Mouse (Mus musculus): Measurements from ENCODE around the gene Rnaseh2a. TPM values are rescaled to one million over a fixed set of nuclear protein-coding genes. Genes with fewer than 3 reads are reported as not detected.
A peak's percentile ranks its signal among the peaks of the same experiment; 100 is the strongest.

Gene Rnaseh2a
- polyA plus RNA-seq, 1 experiment from 2014 or later: 108 TPM

- H3K36me3 ChIP-seq (ENCODE audit: control insufficient read depth, insufficient read depth, low read length): no peaks in the 10 kb centered on the region
- H3K9me3 ChIP-seq (replicated peaks; ENCODE audit: control insufficient read depth, low read length): no peaks in the 10 kb centered on the region
- ATAC-seq (ENCODE audit: insufficient read depth, low FRiP score): no peak
- no peak overlapping the region for H3K27ac ChIP-seq (ENCODE audit: low read length)
- H3K27me3 ChIP-seq (ENCODE audit: control insufficient read depth, insufficient read depth, low read length): no peaks in the 10 kb centered on the region
- no peak overlapping the region for H3K4me3 ChIP-seq (replicated peaks; ENCODE audit: low read length)
- H3K9ac ChIP-seq (ENCODE audit: low read length): no peak overlapping the region
- H3K4me1 ChIP-seq (ENCODE audit: control insufficient read depth, insufficient read depth, low read length): peaks cover 5% of the 10 kb centered on the region; the same call in 1 of the 2 replicates
- WGBS: 84% methylated on average over 5 of the region's 5 CpGs
- H3K4me2 ChIP-seq (ENCODE audit: low read depth, low read length): no peak overlapping the region
Observed at GRCm38 (mm10) chr8:84996978-84997377, 27.4 kb upstream of the Rnaseh2a start.

GRCm38 (mm10) chr8:84995680-84996079 lies 26.1 kb upstream of the Rnaseh2a start:
- Histone ChIP-seq H3K9me3 (replicated peaks; ENCODE audit: control insufficient read depth, low read length) (no peaks in the 10 kb centered on the region), H3K4me1 (ENCODE audit: control insufficient read depth, insufficient read depth, low read length) (peaks cover 9% of the 10 kb centered on the region; the same call in 1 of the 2 replicates), H3K4me3 (replicated peaks; ENCODE audit: low read length) (no peak overlapping the region), H3K27me3 (ENCODE audit: control insufficient read depth, insufficient read depth, low read length) (no peaks in the 10 kb centered on the region), H3K36me3 (ENCODE audit: control insufficient read depth, insufficient read depth, low read length) (no peaks in the 10 kb centered on the region), H3K27ac (ENCODE audit: low read length) (no peak overlapping the region), H3K9ac (ENCODE audit: low read length) (no peak overlapping the region), H3K4me2 (ENCODE audit: low read depth, low read length) (no peak overlapping the region)
- 42% methylated on average over 25 of the region's 25 CpGs for WGBS
- no peak for ATAC-seq (ENCODE audit: insufficient read depth, low FRiP score)

- Histone ChIP-seq H3K36me3 (ENCODE audit: control insufficient read depth, insufficient read depth, low read length) (no peaks in the 10 kb centered on the region), H3K4me2 (ENCODE audit: low read depth, low read length) (no peak overlapping the region), H3K4me1 (ENCODE audit: control insufficient read depth, insufficient read depth, low read length) (peaks cover 13% of the 10 kb centered on the region), H3K9me3 (replicated peaks; ENCODE audit: control insufficient read depth, low read length) (no peaks in the 10 kb centered on the region), H3K27ac (ENCODE audit: low read length) (no peak overlapping the region), H3K9ac (ENCODE audit: low read length) (no peak overlapping the region), H3K27me3 (ENCODE audit: control insufficient read depth, insufficient read depth, low read length) (no peaks in the 10 kb centered on the region), H3K4me3 (replicated peaks; ENCODE audit: low read length) (no peak overlapping the region)
- 88% methylated on average over 9 of the region's 9 CpGs for WGBS
- no peak for ATAC-seq (ENCODE audit: insufficient read depth, low FRiP score)
Observed at GRCm38 (mm10) chr8:84994375-84994774, 24.8 kb upstream of the Rnaseh2a start.

- peaks cover 18% of the 10 kb centered on the region for H3K4me1 ChIP-seq (ENCODE audit: control insufficient read depth, insufficient read depth, low read length)
- H3K9me3 ChIP-seq (replicated peaks; ENCODE audit: control insufficient read depth, low read length): no peaks in the 10 kb centered on the region
- peak; percentile 84 for ATAC-seq (ENCODE audit: insufficient read depth, low FRiP score)
- H3K4me3 ChIP-seq (replicated peaks; ENCODE audit: low read length): peak overlapping the region; percentile 62
- H3K4me2 ChIP-seq (ENCODE audit: low read depth, low read length): peak overlapping the region; percentile 89
- H3K36me3 ChIP-seq (ENCODE audit: control insufficient read depth, insufficient read depth, low read length): no peaks in the 10 kb centered on the region
- H3K27me3 ChIP-seq (ENCODE audit: control insufficient read depth, insufficient read depth, low read length): no peaks in the 10 kb centered on the region
- H3K9ac ChIP-seq (ENCODE audit: low read length): peak overlapping the region; percentile 84
- H3K27ac ChIP-seq (ENCODE audit: low read length): peak overlapping the region; percentile 95
- 3% methylated on average over 15 of the region's 15 CpGs for WGBS
Observed at GRCm38 (mm10) chr8:84990836-84991235, 21.3 kb upstream of the Rnaseh2a start.

GRCm38 (mm10) chr8:84990349-84990748 lies 20.8 kb upstream of the Rnaseh2a start, which contains the start of gene Hook2:
Gene Hook2 (plus strand): TSS chr8:84990603.
- WGBS: under 1% methylated on average over 28 of the region's 28 CpGs

GRCm38 (mm10) chr8:84989810-84990209 lies 20.2 kb upstream of the Rnaseh2a start:
- H3K9me3 ChIP-seq (replicated peaks; ENCODE audit: control insufficient read depth, low read length): no peaks in the 10 kb centered on the region
- 0% methylated on average over 15 of the region's 15 CpGs for WGBS
- peak overlapping the region; percentile 62 for H3K4me3 ChIP-seq (replicated peaks; ENCODE audit: low read length)
- H3K9ac ChIP-seq (ENCODE audit: low read length): peak overlapping the region; percentile 76
- no peaks in the 10 kb centered on the region for H3K27me3 ChIP-seq (ENCODE audit: control insufficient read depth, insufficient read depth, low read length)
- H3K36me3 ChIP-seq (ENCODE audit: control insufficient read depth, insufficient read depth, low read length): no peaks in the 10 kb centered on the region
- H3K4me2 ChIP-seq (ENCODE audit: low read depth, low read length): peak overlapping the region; percentile 89
- H3K4me1 ChIP-seq (ENCODE audit: control insufficient read depth, insufficient read depth, low read length): peaks cover 22% of the 10 kb centered on the region
- peak overlapping the region; percentile 87 for H3K27ac ChIP-seq (ENCODE audit: low read length)
- peak; percentile 31 for ATAC-seq (ENCODE audit: insufficient read depth, low FRiP score)

More at GRCm38 (mm10) chr8:84990349-84990748, 20.8 kb upstream of the Rnaseh2a start, which contains the start of gene Hook2:
- Histone ChIP-seq H3K4me3 (replicated peaks; ENCODE audit: low read length) (peak within 1 kb of the TSS; percentile 62), H3K27ac (ENCODE audit: low read length) (peak within 1 kb of the TSS; percentile 95), H3K27me3 (ENCODE audit: control insufficient read depth, insufficient read depth, low read length) (no peaks in the 10 kb centered on the region), H3K36me3 (ENCODE audit: control insufficient read depth, insufficient read depth, low read length) (no peaks in the 10 kb centered on the region), H3K4me1 (ENCODE audit: control insufficient read depth, insufficient read depth, low read length) (peaks cover 16% of the 10 kb centered on the region), H3K4me2 (ENCODE audit: low read depth, low read length) (peak within 1 kb of the TSS; percentile 89), H3K9ac (ENCODE audit: low read length) (peak within 1 kb of the TSS; percentile 84), H3K9me3 (replicated peaks; ENCODE audit: control insufficient read depth, low read length) (no peaks in the 10 kb centered on the region)
- ATAC-seq (ENCODE audit: insufficient read depth, low FRiP score): peak; percentile 92

- 11% methylated on average over 15 of the region's 15 CpGs for WGBS
- Histone ChIP-seq H3K4me3 (replicated peaks; ENCODE audit: low read length) (peak overlapping the region; percentile 62), H3K27me3 (ENCODE audit: control insufficient read depth, insufficient read depth, low read length) (no peaks in the 10 kb centered on the region), H3K9ac (ENCODE audit: low read length) (peak overlapping the region; percentile 61), H3K4me1 (ENCODE audit: control insufficient read depth, insufficient read depth, low read length) (peaks cover 27% of the 10 kb centered on the region), H3K27ac (ENCODE audit: low read length) (peak overlapping the region; percentile 87), H3K9me3 (replicated peaks; ENCODE audit: control insufficient read depth, low read length) (no peaks in the 10 kb centered on the region), H3K36me3 (ENCODE audit: control insufficient read depth, insufficient read depth, low read length) (no peaks in the 10 kb centered on the region), H3K4me2 (ENCODE audit: low read depth, low read length) (peak overlapping the region; percentile 89)
- ATAC-seq (ENCODE audit: insufficient read depth, low FRiP score): no peak
Observed at GRCm38 (mm10) chr8:84989311-84989731, 19.8 kb upstream of the Rnaseh2a start.

- H3K27me3 ChIP-seq (ENCODE audit: control insufficient read depth, insufficient read depth, low read length): no peaks in the 10 kb centered on the region
- H3K4me3 ChIP-seq (replicated peaks; ENCODE audit: low read length): no peak overlapping the region
- H3K27ac ChIP-seq (ENCODE audit: low read length): no peak overlapping the region
- H3K9me3 ChIP-seq (replicated peaks; ENCODE audit: control insufficient read depth, low read length): no peaks in the 10 kb centered on the region
- ATAC-seq (ENCODE audit: insufficient read depth, low FRiP score): no peak
- 67% methylated on average over 2 of the region's 2 CpGs for WGBS
- H3K4me1 ChIP-seq (ENCODE audit: control insufficient read depth, insufficient read depth, low read length): peaks cover 28% of the 10 kb centered on the region
- no peak overlapping the region for H3K9ac ChIP-seq (ENCODE audit: low read length)
- H3K36me3 ChIP-seq (ENCODE audit: control insufficient read depth, insufficient read depth, low read length): no peaks in the 10 kb centered on the region
- no peak overlapping the region for H3K4me2 ChIP-seq (ENCODE audit: low read depth, low read length)
Observed at GRCm38 (mm10) chr8:84987903-84988302, 18.3 kb upstream of the Rnaseh2a start.

- ATAC-seq (ENCODE audit: insufficient read depth, low FRiP score): no peak
Observed at GRCm38 (mm10) chr8:84987388-84987787, 17.8 kb upstream of the Rnaseh2a start.

More at GRCm38 (mm10) chr8:84987388-84987787, 17.8 kb upstream of the Rnaseh2a start:
- Histone ChIP-seq H3K27me3 (ENCODE audit: control insufficient read depth, insufficient read depth, low read length) (no peaks in the 10 kb centered on the region), H3K4me2 (ENCODE audit: low read depth, low read length) (no peak overlapping the region), H3K27ac (ENCODE audit: low read length) (no peak overlapping the region), H3K36me3 (ENCODE audit: control insufficient read depth, insufficient read depth, low read length) (no peaks in the 10 kb centered on the region), H3K4me3 (replicated peaks; ENCODE audit: low read length) (no peak overlapping the region), H3K9me3 (replicated peaks; ENCODE audit: control insufficient read depth, low read length) (no peaks in the 10 kb centered on the region), H3K9ac (ENCODE audit: low read length) (no peak overlapping the region), H3K4me1 (ENCODE audit: control insufficient read depth, insufficient read depth, low read length) (peaks cover 32% of the 10 kb centered on the region)
- WGBS: 77% methylated on average over 5 of the region's 5 CpGs

All from stomach, embryonic 16.5 days (tissue).